Mouse (Mus musculus): ENCODE data around the gene Gimap7. TPM values are rescaled to one million over a fixed set of nuclear protein-coding genes. Genes with fewer than 3 reads are reported as not detected.
"Not testable (repeated sequence)": the region's sequence is repeated elsewhere in the genome, so short reads cannot be mapped to it uniquely, and the experiment has no call there.

The Gimap7 gene
- polyA plus RNA-seq, 1 experiment from 2014 or later = 0.43 TPM

- H3K9ac ChIP-seq (ENCODE audit: low read length) = no peak overlapping the region
- peak overlapping the region; percentile 18; the same call in 1 of the 2 replicates for H3K4me2 ChIP-seq (ENCODE audit: low read depth, low read length)
- WGBS = 62% methylated on average over 4 of the region's 4 CpGs
- no peaks in the 10 kb centered on the region for H3K27me3 ChIP-seq (ENCODE audit: control insufficient read depth, insufficient read depth, low read length)
- ATAC-seq (replicated peaks; ENCODE audit: extremely low read depth, insufficient read depth, low FRiP score) = no peak
- no peak overlapping the region for H3K4me3 ChIP-seq (ENCODE audit: low read length)
- H3K27ac ChIP-seq (ENCODE audit: low read length) = no peak overlapping the region
- no peaks in the 10 kb centered on the region for H3K9me3 ChIP-seq (replicated peaks; ENCODE audit: control insufficient read depth, low read length)
- H3K36me3 ChIP-seq (ENCODE audit: control insufficient read depth, insufficient read depth) = no peaks in the 10 kb centered on the region; the same call in 1 of the 2 replicates
- no peaks in the 10 kb centered on the region for H3K4me1 ChIP-seq (ENCODE audit: control insufficient read depth, insufficient read depth, low read length)
Measured at GRCm38 (mm10) chr6:48678391-48678790, 40.0 kb upstream of the Gimap7 start.

DNA sequence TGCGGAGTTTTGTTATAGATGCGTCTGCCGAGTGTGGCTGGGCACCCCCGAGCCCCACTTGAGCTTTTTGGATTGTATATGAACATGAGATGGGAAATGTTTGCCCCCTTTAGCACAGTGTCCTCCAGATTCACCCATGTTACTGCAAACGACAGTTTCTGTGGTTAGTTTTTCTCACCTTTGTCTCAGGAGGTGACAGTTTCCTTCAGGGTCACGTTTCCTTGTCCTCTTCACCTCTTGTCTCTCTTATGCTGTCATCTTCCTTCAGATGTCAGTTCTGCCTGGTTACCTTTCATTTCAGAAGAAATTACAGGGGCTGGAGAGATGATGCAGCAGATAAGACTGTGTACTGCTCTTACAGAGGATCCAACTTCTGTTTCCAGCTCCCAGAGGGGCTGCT lies 38.7 kb upstream of the Gimap7 start:
- Histone ChIP-seq H3K4me2 (ENCODE audit: low read depth, low read length) (no peak overlapping the region), H3K27me3 (ENCODE audit: control insufficient read depth, insufficient read depth, low read length) (no peaks in the 10 kb centered on the region), H3K27ac (ENCODE audit: low read length) (peak overlapping the region; percentile 59; the same call in 1 of the 2 replicates), H3K4me1 (ENCODE audit: control insufficient read depth, insufficient read depth, low read length) (no peaks in the 10 kb centered on the region), H3K9me3 (replicated peaks; ENCODE audit: control insufficient read depth, low read length) (no peaks in the 10 kb centered on the region), H3K36me3 (ENCODE audit: control insufficient read depth, insufficient read depth) (no peaks in the 10 kb centered on the region; the same call in 1 of the 2 replicates), H3K9ac (ENCODE audit: low read length) (no peak overlapping the region), H3K4me3 (ENCODE audit: low read length) (no peak overlapping the region)
- ATAC-seq (replicated peaks; ENCODE audit: extremely low read depth, insufficient read depth, low FRiP score) = no peak
- WGBS = 68% methylated on average over 6 of the region's 6 CpGs

GRCm38 (mm10) chr6:48680421-48680820 lies 38.0 kb upstream of the Gimap7 start:
- no peak overlapping the region for H3K4me3 ChIP-seq (ENCODE audit: low read length)
- WGBS = 74% methylated on average over 5 of the region's 5 CpGs
- no peaks in the 10 kb centered on the region; the same call in 1 of the 2 replicates for H3K36me3 ChIP-seq (ENCODE audit: control insufficient read depth, insufficient read depth)
- no peak overlapping the region for H3K4me2 ChIP-seq (ENCODE audit: low read depth, low read length)
- ATAC-seq (replicated peaks; ENCODE audit: extremely low read depth, insufficient read depth, low FRiP score) = no peak
- no peaks in the 10 kb centered on the region for H3K9me3 ChIP-seq (replicated peaks; ENCODE audit: control insufficient read depth, low read length)
- H3K9ac ChIP-seq (ENCODE audit: low read length) = no peak overlapping the region
- H3K27ac ChIP-seq (ENCODE audit: low read length) = peak overlapping the region; percentile 32; the same call in 1 of the 2 replicates
- no peaks in the 10 kb centered on the region for H3K4me1 ChIP-seq (ENCODE audit: control insufficient read depth, insufficient read depth, low read length)
- no peaks in the 10 kb centered on the region for H3K27me3 ChIP-seq (ENCODE audit: control insufficient read depth, insufficient read depth, low read length)

DNA sequence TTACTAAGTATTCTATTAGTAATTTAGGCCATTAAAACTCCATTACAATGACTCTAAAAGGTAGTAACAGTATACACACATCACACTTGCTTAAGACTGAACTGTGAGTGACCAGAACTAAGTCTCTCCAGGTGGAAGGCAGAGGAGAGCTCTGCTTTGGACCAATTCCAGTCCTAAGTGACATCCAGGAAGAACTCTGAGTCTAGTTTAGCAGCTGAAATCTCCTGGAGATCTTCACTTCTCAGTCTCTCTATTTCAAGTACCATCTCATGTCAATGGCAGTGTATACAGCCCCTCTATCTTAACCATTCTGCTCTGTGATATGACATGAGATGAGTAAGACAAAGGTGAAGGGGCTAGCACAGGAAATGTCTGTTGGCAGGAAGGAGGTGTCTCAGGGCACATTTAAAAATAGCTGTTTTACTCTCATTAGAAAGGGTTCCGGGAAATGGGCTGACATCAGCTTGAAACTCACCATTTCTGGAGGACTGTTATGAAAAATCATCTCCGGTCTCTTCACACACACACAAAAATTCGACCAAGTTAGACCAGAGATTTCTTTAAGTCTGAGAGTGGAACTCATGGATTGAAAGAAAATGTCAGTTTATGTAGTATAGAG lies 36.8 kb upstream of the Gimap7 start:
- Histone ChIP-seq H3K27me3 (ENCODE audit: control insufficient read depth, insufficient read depth, low read length) (no peaks in the 10 kb centered on the region), H3K27ac (ENCODE audit: low read length) (peak overlapping the region; percentile 51; the same call in 1 of the 2 replicates), H3K9ac (ENCODE audit: low read length) (no peak overlapping the region), H3K9me3 (replicated peaks; ENCODE audit: control insufficient read depth, low read length) (no peaks in the 10 kb centered on the region), H3K36me3 (ENCODE audit: control insufficient read depth, insufficient read depth) (no peaks in the 10 kb centered on the region; the same call in 1 of the 2 replicates), H3K4me3 (ENCODE audit: low read length) (no peak overlapping the region), H3K4me1 (ENCODE audit: control insufficient read depth, insufficient read depth, low read length) (no peaks in the 10 kb centered on the region), H3K4me2 (ENCODE audit: low read depth, low read length) (no peak overlapping the region)
- 0 out of 2 replicates have a peak, but pooled peaks have one; percentile 25 for ATAC-seq (replicated peaks; ENCODE audit: extremely low read depth, insufficient read depth, low FRiP score)
- WGBS = 53% methylated on average over 3 of the region's 3 CpGs

GRCm38 (mm10) chr6:48682271-48682670 lies 36.1 kb upstream of the Gimap7 start:
- H3K9me3 ChIP-seq (replicated peaks; ENCODE audit: control insufficient read depth, low read length) = no peaks in the 10 kb centered on the region
- H3K9ac ChIP-seq (ENCODE audit: low read length) = no peak overlapping the region
- H3K4me3 ChIP-seq (ENCODE audit: low read length) = no peak overlapping the region
- H3K4me1 ChIP-seq (ENCODE audit: control insufficient read depth, insufficient read depth, low read length) = no peaks in the 10 kb centered on the region
- H3K36me3 ChIP-seq (ENCODE audit: control insufficient read depth, insufficient read depth) = no peaks in the 10 kb centered on the region; the same call in 1 of the 2 replicates
- peak overlapping the region; percentile 51; the same call in 1 of the 2 replicates for H3K27ac ChIP-seq (ENCODE audit: low read length)
- no peaks in the 10 kb centered on the region for H3K27me3 ChIP-seq (ENCODE audit: control insufficient read depth, insufficient read depth, low read length)
- 64% methylated on average over 4 of the region's 4 CpGs for WGBS
- no peak for ATAC-seq (replicated peaks; ENCODE audit: extremely low read depth, insufficient read depth, low FRiP score)
- H3K4me2 ChIP-seq (ENCODE audit: low read depth, low read length) = no peak overlapping the region

DNA sequence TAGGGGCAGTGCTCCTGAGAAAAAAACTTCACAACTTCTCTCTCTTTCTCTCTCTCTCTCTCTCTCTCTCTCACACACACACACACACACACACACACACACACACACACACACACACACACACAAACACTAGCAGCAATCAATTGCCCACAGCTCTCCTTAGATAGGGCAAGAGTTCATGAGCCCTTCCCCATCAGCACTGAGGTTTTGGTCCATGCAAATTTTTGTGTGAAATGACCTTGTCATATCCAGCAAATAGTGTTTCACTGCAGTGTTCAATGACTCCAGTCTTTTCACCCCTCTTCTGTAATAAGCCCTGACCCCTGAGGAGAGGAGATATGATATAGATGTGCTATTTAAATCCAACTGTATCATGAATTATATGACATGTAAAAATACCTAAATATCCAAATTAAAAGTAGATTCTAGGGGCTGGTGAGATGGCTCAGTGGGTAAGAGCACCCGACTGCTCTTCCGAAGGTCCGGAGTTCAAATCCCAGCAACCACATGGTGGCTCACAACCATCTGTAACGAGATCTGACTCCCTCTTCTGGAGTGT lies 35.1 kb upstream of the Gimap7 start:
- not testable (repeated sequence) for ATAC-seq (replicated peaks; ENCODE audit: extremely low read depth, insufficient read depth, low FRiP score); H3K9me3 ChIP-seq (replicated peaks; ENCODE audit: control insufficient read depth, low read length); H3K4me1 ChIP-seq (ENCODE audit: control insufficient read depth, insufficient read depth, low read length); H3K4me2 ChIP-seq (ENCODE audit: low read depth, low read length); H3K4me3 ChIP-seq (ENCODE audit: low read length); H3K9ac ChIP-seq (ENCODE audit: low read length); H3K36me3 ChIP-seq (ENCODE audit: control insufficient read depth, insufficient read depth); H3K27me3 ChIP-seq (ENCODE audit: control insufficient read depth, insufficient read depth, low read length); H3K27ac ChIP-seq (ENCODE audit: low read length)
- 90% methylated on average over 3 of the region's 4 CpGs for WGBS

DNA sequence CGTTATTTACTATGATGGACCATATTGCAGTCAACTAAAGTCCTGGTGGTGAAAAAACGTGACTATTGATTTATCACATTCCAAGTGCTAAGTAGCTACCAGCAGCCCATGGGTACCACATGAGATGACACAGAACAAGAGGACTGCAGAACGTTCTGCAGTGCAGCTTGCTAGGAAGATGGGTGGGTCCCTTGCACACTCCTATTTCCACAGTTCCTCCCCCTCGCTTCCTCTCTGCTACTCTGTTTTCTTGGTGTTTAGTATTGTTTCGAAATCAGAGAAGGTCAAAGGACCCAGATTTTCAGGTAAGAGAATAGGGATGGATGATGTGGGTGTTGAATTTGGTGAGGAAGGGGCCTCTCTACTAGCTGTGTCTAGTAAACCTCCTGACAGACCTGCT lies 34.1 kb upstream of the Gimap7 start, which contains the start of gene Gimap4:
Gene Gimap4, plus strand, starts transcription at position 231 of the 400 bp plus-strand sequence.
- Histone ChIP-seq H3K9me3 (replicated peaks; ENCODE audit: control insufficient read depth, low read length) (no peaks in the 10 kb centered on the region), H3K4me2 (ENCODE audit: low read depth, low read length) (peak within 1 kb of the TSS; percentile 34), H3K27ac (ENCODE audit: low read length) (peak within 1 kb of the TSS; percentile 82), H3K27me3 (ENCODE audit: control insufficient read depth, insufficient read depth, low read length) (no peaks in the 10 kb centered on the region), H3K36me3 (ENCODE audit: control insufficient read depth, insufficient read depth) (no peaks in the 10 kb centered on the region), H3K9ac (ENCODE audit: low read length) (peak within 1 kb of the TSS; percentile 45), H3K4me1 (ENCODE audit: control insufficient read depth, insufficient read depth, low read length) (no peaks in the 10 kb centered on the region), H3K4me3 (ENCODE audit: low read length) (peak within 1 kb of the TSS; percentile 39)
- ATAC-seq (replicated peaks; ENCODE audit: extremely low read depth, insufficient read depth, low FRiP score) = no peak; the same call in 1 of the 2 replicates
- WGBS = 53% methylated on average over 5 of the region's 5 CpGs

- Histone ChIP-seq H3K9me3 (replicated peaks; ENCODE audit: control insufficient read depth, low read length) (no peaks in the 10 kb centered on the region), H3K36me3 (ENCODE audit: control insufficient read depth, insufficient read depth) (no peaks in the 10 kb centered on the region), H3K27ac (ENCODE audit: low read length) (peak overlapping the region; percentile 82), H3K4me1 (ENCODE audit: control insufficient read depth, insufficient read depth, low read length) (no peaks in the 10 kb centered on the region), H3K27me3 (ENCODE audit: control insufficient read depth, insufficient read depth, low read length) (no peaks in the 10 kb centered on the region), H3K4me3 (ENCODE audit: low read length) (peak overlapping the region; percentile 39), H3K9ac (ENCODE audit: low read length) (peak overlapping the region; percentile 45), H3K4me2 (ENCODE audit: low read depth, low read length) (peak overlapping the region; percentile 34)
- WGBS = 39% methylated on average over 4 of the region's 4 CpGs
- ATAC-seq (replicated peaks; ENCODE audit: extremely low read depth, insufficient read depth, low FRiP score) = no peak; the same call in 1 of the 2 replicates
Measured at GRCm38 (mm10) chr6:48684806-48685205, 33.6 kb upstream of the Gimap7 start.

DNA sequence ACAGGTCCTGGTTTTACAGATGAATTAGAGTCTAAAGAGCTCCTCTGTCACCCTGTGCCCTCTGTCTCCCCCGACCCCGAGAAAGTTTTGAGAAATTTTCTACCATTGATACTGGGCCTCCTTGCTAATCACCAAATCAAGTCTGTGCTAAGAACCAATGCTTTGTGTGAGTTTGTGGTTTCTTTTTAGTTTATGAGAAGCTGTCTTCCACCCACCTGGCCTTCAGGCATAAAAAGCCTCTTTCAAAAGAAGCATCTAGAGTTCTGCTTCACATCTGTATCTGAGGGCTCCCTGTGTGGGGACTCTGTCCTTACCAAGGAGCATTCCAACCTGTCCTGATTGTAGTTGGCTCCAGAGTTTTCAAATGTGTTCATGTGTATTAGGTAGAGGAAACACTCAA lies 33.2 kb upstream of the Gimap7 start:
- Histone ChIP-seq H3K9ac (ENCODE audit: low read length) (peak overlapping the region; percentile 45), H3K27me3 (ENCODE audit: control insufficient read depth, insufficient read depth, low read length) (no peaks in the 10 kb centered on the region), H3K9me3 (replicated peaks; ENCODE audit: control insufficient read depth, low read length) (no peaks in the 10 kb centered on the region), H3K4me3 (ENCODE audit: low read length) (peak overlapping the region; percentile 39), H3K36me3 (ENCODE audit: control insufficient read depth, insufficient read depth) (no peaks in the 10 kb centered on the region), H3K4me2 (ENCODE audit: low read depth, low read length) (peak overlapping the region; percentile 34), H3K27ac (ENCODE audit: low read length) (peak overlapping the region; percentile 82), H3K4me1 (ENCODE audit: control insufficient read depth, insufficient read depth, low read length) (no peaks in the 10 kb centered on the region)
- WGBS = 58% methylated on average over 2 of the region's 2 CpGs
- ATAC-seq (replicated peaks; ENCODE audit: extremely low read depth, insufficient read depth, low FRiP score) = no peak
